Mouse (Mus musculus) NIH3T3 (cell line): ENCODE measurements around the gene Gm4340.
"Not testable (repeated sequence)": the region's sequence is repeated elsewhere in the genome, so short reads cannot be mapped to it uniquely, and the experiment has no call there.

Experiments used
- DNase-seq: peaks from one replicate; pipeline ENCODE4 v3.0.0-alpha.2; 2012; ENCODE audit warnings: low read depth

Gm4340 gene

GRCm38 (mm10) chr10:104193742-104194141 is at the start of gene Gm4340:
Gene Gm4340 (plus strand): TSS chr10:104194042.
- not testable (repeated sequence) for DNase-seq

DNA sequence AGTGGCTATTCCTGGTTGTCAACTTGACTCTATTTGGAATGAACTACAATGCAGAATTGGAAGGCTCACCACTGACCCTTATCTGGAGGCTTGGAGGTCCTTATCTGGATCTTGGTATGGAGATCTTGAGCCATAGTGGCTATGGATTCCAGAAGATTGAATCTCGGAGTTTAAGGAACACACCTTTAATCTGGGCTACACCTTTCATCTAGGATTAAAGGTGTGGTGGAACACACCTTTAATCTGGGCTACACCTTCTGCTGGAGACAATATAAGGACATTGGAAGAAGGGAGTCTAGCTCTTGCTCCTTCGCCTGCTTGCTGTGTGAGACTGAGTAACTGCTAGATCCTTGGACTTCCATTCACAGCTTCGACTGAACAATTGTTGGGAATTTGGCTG is 42.6 kb upstream of the Gm4340 start, which contains the start of gene Gm6763:
TSS of gene Gm6763 (plus strand) at position 301 of the 400 bp plus-strand sequence.
- not testable (repeated sequence) for DNase-seq

DNA sequence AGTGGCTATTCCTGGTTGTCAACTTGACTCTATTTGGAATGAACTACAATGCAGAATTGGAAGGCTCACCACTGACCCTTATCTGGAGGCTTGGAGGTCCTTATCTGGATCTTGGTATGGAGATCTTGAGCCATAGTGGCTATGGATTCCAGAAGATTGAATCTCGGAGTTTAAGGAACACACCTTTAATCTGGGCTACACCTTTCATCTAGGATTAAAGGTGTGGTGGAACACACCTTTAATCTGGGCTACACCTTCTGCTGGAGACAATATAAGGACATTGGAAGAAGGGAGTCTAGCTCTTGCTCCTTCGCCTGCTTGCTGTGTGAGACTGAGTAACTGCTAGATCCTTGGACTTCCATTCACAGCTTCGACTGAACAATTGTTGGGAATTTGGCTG is 34.1 kb upstream of the Gm4340 start, which contains the start of gene Gm8764:
TSS of gene Gm8764 (plus strand) at position 301 of the 400 bp plus-strand sequence.
- DNase-seq: not testable (repeated sequence)

- not testable (repeated sequence) for DNase-seq
Measured at GRCm38 (mm10) chr10:104168215-104168614, 25.6 kb upstream of the Gm4340 start, which contains the start of gene Gm21304. Gene Gm21304 (plus strand): TSS chr10:104168515.

- not testable (repeated sequence) for DNase-seq
Measured at GRCm38 (mm10) chr10:104176724-104177123, 17.1 kb upstream of the Gm4340 start, which contains the start of gene Gm21312. Gene Gm21312 (plus strand): TSS chr10:104177024.

DNA sequence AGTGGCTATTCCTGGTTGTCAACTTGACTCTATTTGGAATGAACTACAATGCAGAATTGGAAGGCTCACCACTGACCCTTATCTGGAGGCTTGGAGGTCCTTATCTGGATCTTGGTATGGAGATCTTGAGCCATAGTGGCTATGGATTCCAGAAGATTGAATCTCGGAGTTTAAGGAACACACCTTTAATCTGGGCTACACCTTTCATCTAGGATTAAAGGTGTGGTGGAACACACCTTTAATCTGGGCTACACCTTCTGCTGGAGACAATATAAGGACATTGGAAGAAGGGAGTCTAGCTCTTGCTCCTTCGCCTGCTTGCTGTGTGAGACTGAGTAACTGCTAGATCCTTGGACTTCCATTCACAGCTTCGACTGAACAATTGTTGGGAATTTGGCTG is 8.6 kb upstream of the Gm4340 start, which contains the start of gene Gm20765:
TSS of gene Gm20765 (plus strand) at position 301 of the 400 bp plus-strand sequence.
- DNase-seq: not testable (repeated sequence)

- DNase-seq: no peak
Measured at GRCm38 (mm10) chr10:104209655-104210054, 15.8 kb downstream of the Gm4340 start.

DNA sequence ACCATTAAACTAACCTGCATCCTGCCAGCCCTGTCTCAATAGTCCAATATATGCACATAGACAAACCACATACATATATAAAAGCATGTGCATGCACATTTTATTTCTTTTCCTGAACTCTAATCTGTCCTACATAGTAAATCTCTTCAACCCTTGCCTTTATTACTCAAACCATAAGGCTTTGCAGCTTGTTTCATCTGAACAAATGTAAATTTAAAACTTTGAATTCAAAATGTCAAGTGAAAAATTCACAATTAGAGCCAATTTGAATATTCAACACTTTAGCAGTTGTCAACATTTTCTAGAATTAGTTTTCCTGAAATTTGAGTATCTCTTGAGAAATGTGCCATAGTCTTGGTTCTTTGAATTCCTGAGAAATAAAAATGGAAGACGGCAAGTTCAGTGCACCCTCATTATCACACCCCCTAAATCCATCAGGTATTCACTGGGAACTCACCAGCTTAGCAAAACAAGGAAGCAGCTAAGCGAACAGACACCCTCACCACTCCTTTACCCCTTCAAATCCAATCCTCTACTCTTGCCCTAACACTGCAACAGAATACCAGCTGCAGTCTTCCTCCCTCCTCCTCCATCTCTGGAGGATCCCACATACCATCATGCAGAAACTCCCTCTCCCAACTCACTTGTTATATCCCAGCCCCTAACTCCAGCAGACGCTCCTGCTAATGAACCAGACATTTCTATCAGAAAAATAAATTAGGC is 16.6 kb downstream of the Gm4340 start:
- DNase-seq: no peak

- no peak for DNase-seq
Measured at GRCm38 (mm10) chr10:104214527-104214926, 20.7 kb downstream of the Gm4340 start.

GRCm38 (mm10) chr10:104220303-104221021 is 26.6 kb downstream of the Gm4340 start:
- no peak for DNase-seq
